Mouse (Mus musculus) neural tube, embryonic 11.5 days (tissue): ENCODE measurements around the gene Capn8. TPM values are rescaled to one million over a fixed set of nuclear protein-coding genes. Genes with fewer than 3 reads are reported as not detected.
A peak's percentile ranks its signal among the peaks of the same experiment; 100 is the strongest.
"Not testable (repeated sequence)": the region's sequence is repeated elsewhere in the genome, so short reads cannot be mapped to it uniquely, and the experiment has no call there.

Experiments
- ATAC-seq: fragments of 200-750 bp; cut with Nextera tagmentation; 2 replicates; pipeline ENCODE4 v1.8.0; 2017; ENCODE audit warnings: moderate number of reproducible peaks, mild to moderate bottlenecking, moderate TSS enrichment, moderate library complexity; ENCODE audit not compliant: insufficient read depth, low FRiP score, low TSS enrichment
- DNase-seq: peaks from one replicate; pipeline ENCODE4 v3.0.0-alpha.2; 2015; ENCODE audit warnings: low spot score
- H3K27ac ChIP-seq: fragments of 300-500 bp; sonication (generic); 2 replicates; pipeline ENCODE4 v1.5.1; 2014; ENCODE audit warnings: low read depth, mild to moderate bottlenecking, low read length
- H3K27me3 ChIP-seq: fragments of 300-500 bp; sonication (generic); 2 replicates; pipeline ENCODE4 v1.6.1; 2014; ENCODE audit warnings: mild to moderate bottlenecking, low read length, mixed read lengths; ENCODE audit not compliant: control insufficient read depth, insufficient read depth
- H3K36me3 ChIP-seq: fragments of 300-500 bp; sonication (generic); 2 replicates; pipeline ENCODE4 v1.6.1; 2014; ENCODE audit warnings: mild to moderate bottlenecking, low read length, moderate library complexity, mixed read lengths; ENCODE audit not compliant: control insufficient read depth, insufficient read depth
- H3K4me1 ChIP-seq: fragments of 300-500 bp; sonication (generic); 2 replicates; pipeline ENCODE4 v1.6.1; 2014; ENCODE audit warnings: low read length, mixed read lengths; ENCODE audit not compliant: control insufficient read depth, insufficient read depth
- H3K4me2 ChIP-seq: fragments of 300-500 bp; sonication (generic); 2 replicates; pipeline ENCODE4 v1.6.1; 2014; ENCODE audit warnings: low read depth, mild to moderate bottlenecking, moderate library complexity
- H3K4me3 ChIP-seq: fragments of 300-500 bp; sonication (generic); 2 replicates; pipeline ENCODE4 v1.5.1; 2014; ENCODE audit warnings: low read depth, low read length
- H3K9ac ChIP-seq: fragments of 300-500 bp; sonication (generic); 2 replicates; pipeline ENCODE4 v1.6.1; 2014; ENCODE audit warnings: mild to moderate bottlenecking, low read length
- H3K9me3 ChIP-seq: fragments of 300-500 bp; sonication (generic); 2 replicates; pipeline ENCODE4 v1.6.1; 2016; ENCODE audit warnings: low read length; ENCODE audit not compliant: control insufficient read depth
- WGBS: fragments of 180-500 bp; shearing (Covaris S2); extraction: QIAGEN DNeasy Blood & Tissue Kit; methylation state at CpG from one replicate; pipeline ENCODE4 v1.1.7; 2014; 5-methylcytosine and 5-hydroxymethylcytosine counted together
- polyA plus RNA-seq: library from polyadenylated mRNA; unstranded; fragments of >200 nt; fragmentation: Nextera tagmentation; extraction: Ambion mirVana; gene quantifications from 2 replicates; pipeline ENCODE4 v1.2.1, GENCODE M21; 2014

Gene Capn8
- polyA plus RNA-seq, 1 experiment from 2014 or later = not detected

- H3K9me3 ChIP-seq, DNase-seq, H3K36me3 ChIP-seq, H3K4me1 ChIP-seq, H3K4me2 ChIP-seq, H3K4me3 ChIP-seq, H3K9ac ChIP-seq, H3K27me3 ChIP-seq, H3K27ac ChIP-seq, ATAC-seq: not testable (repeated sequence)
- 77% methylated on average over 8 of the region's 8 CpGs for WGBS
Measured at GRCm38 (mm10) chr1:182644418-182644817, 79.6 kb downstream of the Capn8 start.

GRCm38 (mm10) chr1:182645211-182645668 is 80.4 kb downstream of the Capn8 start:
- peaks cover 4% of the 10 kb centered on the region; the same call in 1 of the 2 replicates for H3K4me1 ChIP-seq
- H3K27ac ChIP-seq = no peak overlapping the region
- no peaks in the 10 kb centered on the region for H3K36me3 ChIP-seq
- DNase-seq = peak; percentile 36
- H3K27me3 ChIP-seq = no peaks in the 10 kb centered on the region
- H3K9me3 ChIP-seq = no peaks in the 10 kb centered on the region
- no peak overlapping the region for H3K4me3 ChIP-seq
- H3K4me2 ChIP-seq = no peak overlapping the region
- ATAC-seq = no peak
- WGBS = 55% methylated on average over 6 of the region's 6 CpGs
- no peak overlapping the region for H3K9ac ChIP-seq

GRCm38 (mm10) chr1:182646796-182647195 is 82.0 kb downstream of the Capn8 start:
- H3K9ac ChIP-seq = no peak overlapping the region
- H3K27me3 ChIP-seq = no peaks in the 10 kb centered on the region
- no peaks in the 10 kb centered on the region for H3K9me3 ChIP-seq
- H3K4me1 ChIP-seq = peaks cover 4% of the 10 kb centered on the region; the same call in 1 of the 2 replicates
- H3K27ac ChIP-seq = no peak overlapping the region
- H3K36me3 ChIP-seq = no peaks in the 10 kb centered on the region
- no peak overlapping the region for H3K4me2 ChIP-seq
- no peak for DNase-seq
- 43% methylated on average over 3 of the region's 3 CpGs for WGBS
- no peak for ATAC-seq
- no peak overlapping the region for H3K4me3 ChIP-seq

GRCm38 (mm10) chr1:182657760-182658159 is 93.0 kb downstream of the Capn8 start:
- Histone ChIP-seq H3K36me3 (no peaks in the 10 kb centered on the region), H3K9me3 (no peaks in the 10 kb centered on the region), H3K4me1 (no peaks in the 10 kb centered on the region), H3K27ac (no peak overlapping the region), H3K4me3 (no peak overlapping the region), H3K27me3 (no peaks in the 10 kb centered on the region), H3K4me2 (no peak overlapping the region), H3K9ac (no peak overlapping the region)
- 27% methylated on average over 6 of the region's 6 CpGs for WGBS
- ATAC-seq (no peak), DNase-seq (peak; percentile 59)

- Histone ChIP-seq H3K27me3 (no peaks in the 10 kb centered on the region), H3K27ac (no peak overlapping the region), H3K4me1 (peaks cover 6% of the 10 kb centered on the region; the same call in 1 of the 2 replicates), H3K36me3 (no peaks in the 10 kb centered on the region), H3K9ac (no peak overlapping the region), H3K4me3 (no peak overlapping the region), H3K9me3 (no peaks in the 10 kb centered on the region), H3K4me2 (no peak overlapping the region)
- 79% methylated on average over 7 of the region's 7 CpGs for WGBS
- no peak for DNase-seq
- ATAC-seq = no peak
Measured at GRCm38 (mm10) chr1:182660365-182660764, 95.6 kb downstream of the Capn8 start.

- H3K36me3 ChIP-seq = no peaks in the 10 kb centered on the region
- H3K27me3 ChIP-seq = no peaks in the 10 kb centered on the region
- no peaks in the 10 kb centered on the region for H3K9me3 ChIP-seq
- WGBS = 50% methylated on average over 11 of the region's 11 CpGs
- ATAC-seq = no peak
- no peak overlapping the region for H3K4me3 ChIP-seq
- DNase-seq = peak; percentile 37
- no peak overlapping the region for H3K4me2 ChIP-seq
- H3K9ac ChIP-seq = no peak overlapping the region
- peaks cover 6% of the 10 kb centered on the region; the same call in 1 of the 2 replicates for H3K4me1 ChIP-seq
- no peak overlapping the region for H3K27ac ChIP-seq
Measured at GRCm38 (mm10) chr1:182663671-182664070, 98.9 kb downstream of the Capn8 start.

GRCm38 (mm10) chr1:182664841-182665240 is 100.0 kb downstream of the Capn8 start:
- no peak for ATAC-seq
- DNase-seq = no peak
- Histone ChIP-seq H3K9ac (no peak overlapping the region), H3K27me3 (no peaks in the 10 kb centered on the region), H3K4me2 (no peak overlapping the region), H3K4me3 (no peak overlapping the region), H3K36me3 (no peaks in the 10 kb centered on the region), H3K27ac (no peak overlapping the region), H3K9me3 (no peaks in the 10 kb centered on the region), H3K4me1 (peaks cover 6% of the 10 kb centered on the region; the same call in 1 of the 2 replicates)
- WGBS = 51% methylated on average over 4 of the region's 4 CpGs

- H3K4me2 ChIP-seq = no peak overlapping the region
Measured at GRCm38 (mm10) chr1:182667281-182667680, 102.5 kb downstream of the Capn8 start.

GRCm38 (mm10) chr1:182669741-182670140 is 104.9 kb downstream of the Capn8 start:
- H3K4me1 ChIP-seq = 0 out of 2 replicates have a peak, but pooled peaks cover 3% of the 10 kb centered on the region
- no peak overlapping the region for H3K4me2 ChIP-seq
- H3K27ac ChIP-seq = no peak overlapping the region
- WGBS = 85% methylated on average over 11 of the region's 11 CpGs
- no peak overlapping the region for H3K4me3 ChIP-seq
- no peak overlapping the region for H3K9ac ChIP-seq
- no peaks in the 10 kb centered on the region for H3K27me3 ChIP-seq
- H3K36me3 ChIP-seq = no peaks in the 10 kb centered on the region
- no peaks in the 10 kb centered on the region for H3K9me3 ChIP-seq
- no peak for ATAC-seq
- DNase-seq = no peak

More at GRCm38 (mm10) chr1:182667281-182667680, 102.5 kb downstream of the Capn8 start:
- DNase-seq (no peak), ATAC-seq (no peak)
- Histone ChIP-seq H3K9ac (no peak overlapping the region), H3K27me3 (no peaks in the 10 kb centered on the region), H3K4me1 (peaks cover 9% of the 10 kb centered on the region; the same call in 1 of the 2 replicates), H3K36me3 (no peaks in the 10 kb centered on the region), H3K9me3 (no peaks in the 10 kb centered on the region), H3K27ac (no peak overlapping the region), H3K4me3 (no peak overlapping the region)
- 91% methylated on average over 3 of the region's 3 CpGs for WGBS
